Comparison of ENCODE assay signal across 22 mouse cellular contexts in the genomic region with DNA sequence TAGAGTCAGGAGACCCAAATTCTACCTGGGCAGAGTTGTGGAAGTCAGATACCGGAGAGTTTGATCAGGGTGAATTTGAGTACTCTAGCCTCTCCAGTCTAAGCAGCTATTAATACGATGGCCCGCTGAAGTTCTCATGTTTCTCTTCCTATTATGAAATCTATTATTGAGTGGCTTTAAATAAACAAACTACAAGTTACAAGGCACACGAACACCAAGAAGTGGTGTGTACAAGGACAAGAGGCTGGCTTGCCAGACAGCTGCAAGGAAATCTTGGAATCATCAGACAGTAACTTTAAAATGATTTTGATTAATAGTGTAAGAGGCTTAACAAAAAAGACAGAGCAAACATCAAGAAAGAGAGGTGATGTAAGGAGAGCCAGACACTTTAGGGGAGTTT. TPM values are rescaled to one million over a fixed set of nuclear protein-coding genes. Genes with fewer than 3 reads are reported as not detected.
DNase-seq lines count a peak whose midpoint lies in the region; ATAC-seq and TF ChIP-seq lines count a peak whose summit lies in the region.
"Had no signal": no experiment of that assay in that cellular context is flagged by ENCODE, and none has a peak within 500 bp of the region (broad histone marks: within the 10 kb centered on the region; RNA-seq: fewer than 3 reads in every experiment).

No protein-coding gene starts in this region.

- H3K36me3 ChIP-seq in heart, embryonic 15.5 days, result no peaks in the 10 kb centered on the region
- H3K36me3 ChIP-seq in heart, embryonic 10.5 days, result no peaks in the 10 kb centered on the region
- no peaks in the 10 kb centered on the region for H3K36me3 ChIP-seq in lung, embryonic 14.5 days (ENCODE audit: insufficient read depth)
- H3K36me3 ChIP-seq in stomach, embryonic 15.5 days, result no peaks in the 10 kb centered on the region
- no peaks in the 10 kb centered on the region for H3K36me3 ChIP-seq in stomach, postnatal 0 days (ENCODE audit: control insufficient read depth, insufficient read depth, low read length)
- H3K36me3 ChIP-seq in stomach, embryonic 16.5 days (ENCODE audit: control insufficient read depth, insufficient read depth, low read length), result no peaks in the 10 kb centered on the region
- H3K36me3 ChIP-seq: limb, embryonic 12.5 days; liver, embryonic 15.5 days; neural tube, embryonic 15.5 days had no signal

- H3K9ac ChIP-seq in heart, embryonic 15.5 days, result no peak overlapping the region
- H3K9ac ChIP-seq in lung, embryonic 14.5 days, result no peak overlapping the region
- H3K9ac ChIP-seq in stomach, embryonic 15.5 days, result no peak overlapping the region
- no peak overlapping the region for H3K9ac ChIP-seq in stomach, postnatal 0 days (ENCODE audit: low read length)
- no peak overlapping the region for H3K9ac ChIP-seq in stomach, embryonic 16.5 days (ENCODE audit: low read length)
- H3K9ac ChIP-seq: forebrain, embryonic 13.5 days; limb, embryonic 12.5 days; liver, embryonic 15.5 days; neural tube, embryonic 15.5 days had no signal

- TF ChIP-seq EP300 in stomach, postnatal 0 days (optimal IDR thresholded peaks at IDR 0.05), result no peak

- no peak for TF ChIP-seq CTCF in lung, embryonic 14.5 days (IDR thresholded peaks at IDR 0.05; ENCODE audit: low read depth)
- no peak for TF ChIP-seq CTCF in stomach, postnatal 0 days (IDR thresholded peaks at IDR 0.05; ENCODE audit: low read depth)

- ATAC-seq in heart, embryonic 15.5 days (replicated peaks; ENCODE audit: insufficient number of reproducible peaks, insufficient read depth, low FRiP score, low read depth), result no peak
- peak; percentile 42; the same call in 1 of the 2 replicates for ATAC-seq in lung, embryonic 14.5 days (ENCODE audit: insufficient read depth)
- no peak for ATAC-seq in stomach, embryonic 15.5 days (ENCODE audit: insufficient read depth, low FRiP score, low read depth)
- ATAC-seq in stomach, postnatal 0 days (ENCODE audit: low FRiP score, low TSS enrichment), result no peak
- ATAC-seq in stomach, embryonic 16.5 days (ENCODE audit: insufficient read depth, low FRiP score), result no peak
- ATAC-seq: forebrain, embryonic 13.5 days; hindbrain, embryonic 16.5 days had no signal

- H3K4me2 ChIP-seq in heart, embryonic 15.5 days, result no peak overlapping the region
- H3K4me2 ChIP-seq in lung, embryonic 14.5 days, result no peak overlapping the region
- H3K4me2 ChIP-seq in stomach, embryonic 15.5 days, result no peak overlapping the region
- H3K4me2 ChIP-seq in stomach, postnatal 0 days (replicated peaks; ENCODE audit: low read depth), result no peak overlapping the region
- H3K4me2 ChIP-seq in stomach, embryonic 16.5 days (ENCODE audit: low read depth, low read length), result no peak overlapping the region
- H3K4me2 ChIP-seq: forebrain, embryonic 13.5 days; heart, embryonic 11.5 days; limb, embryonic 12.5 days; liver, embryonic 15.5 days; neural tube, embryonic 15.5 days had no signal

- DNase-seq in heart, embryonic 10.5 days (ENCODE audit: low spot score), result no peak
- peak; percentile 66 for DNase-seq in lung, embryonic 14.5 days
- DNase-seq in lung, adult 18-20 months, result no peak
- DNase-seq in stomach, postnatal 0 days (ENCODE audit: low spot score), result no peak
- no peak for DNase-seq in kidney, postnatal 4 days
- DNase-seq: adrenal gland, adult 8-10 months; cerebellum, adult 8-10 months; cerebellum, postnatal 25 days; kidney, adult 11 months; kidney, postnatal 14 days; midbrain, embryonic 14.5 days; retina, postnatal 1 day; right cerebral cortex, postnatal 25 days had no signal

- peak overlapping the region; percentile 37; the same call in 1 of the 2 replicates for H3K27ac ChIP-seq in heart, embryonic 15.5 days
- no peak overlapping the region for H3K27ac ChIP-seq in heart, embryonic 10.5 days
- no peak overlapping the region for H3K27ac ChIP-seq in lung, embryonic 14.5 days (ENCODE audit: low read depth)
- peak overlapping the region; percentile 57 for H3K27ac ChIP-seq in stomach, embryonic 15.5 days
- H3K27ac ChIP-seq in stomach, postnatal 0 days (replicated peaks), result no peak overlapping the region
- peak overlapping the region; percentile 60; the same call in 1 of the 2 replicates for H3K27ac ChIP-seq in stomach, embryonic 16.5 days (ENCODE audit: low read length)
- H3K27ac ChIP-seq: forebrain, embryonic 13.5 days; limb, embryonic 12.5 days; liver, embryonic 15.5 days; neural tube, embryonic 15.5 days had no signal

- H3K4me1 ChIP-seq in heart, embryonic 15.5 days (replicated peaks), result no peaks in the 10 kb centered on the region
- no peaks in the 10 kb centered on the region for H3K4me1 ChIP-seq in heart, embryonic 10.5 days
- peaks cover 4% of the 10 kb centered on the region; the same call in 1 of the 2 replicates for H3K4me1 ChIP-seq in lung, embryonic 14.5 days (ENCODE audit: insufficient read depth)
- H3K4me1 ChIP-seq in stomach, embryonic 15.5 days, result 0 out of 2 replicates have a peak, but pooled peaks cover 3% of the 10 kb centered on the region
- H3K4me1 ChIP-seq in stomach, postnatal 0 days (replicated peaks; ENCODE audit: control insufficient read depth, insufficient read depth), result no peaks in the 10 kb centered on the region
- H3K4me1 ChIP-seq in stomach, embryonic 16.5 days (ENCODE audit: control insufficient read depth, insufficient read depth, low read length), result no peaks in the 10 kb centered on the region
- H3K4me1 ChIP-seq: forebrain, embryonic 13.5 days; limb, embryonic 12.5 days; liver, embryonic 15.5 days; neural tube, embryonic 15.5 days had no signal

- no peaks in the 10 kb centered on the region for H3K9me3 ChIP-seq in heart, embryonic 15.5 days (replicated peaks)
- no peaks in the 10 kb centered on the region for H3K9me3 ChIP-seq in heart, embryonic 10.5 days
- H3K9me3 ChIP-seq in lung, embryonic 14.5 days (ENCODE audit: low read depth, low read length), result no peaks in the 10 kb centered on the region
- no peaks in the 10 kb centered on the region for H3K9me3 ChIP-seq in stomach, embryonic 15.5 days
- no peaks in the 10 kb centered on the region for H3K9me3 ChIP-seq in stomach, postnatal 0 days (ENCODE audit: control insufficient read depth, low read length)
- no peaks in the 10 kb centered on the region for H3K9me3 ChIP-seq in stomach, embryonic 16.5 days (replicated peaks; ENCODE audit: control insufficient read depth, low read length)
- H3K9me3 ChIP-seq: forebrain, embryonic 13.5 days; limb, embryonic 12.5 days; liver, embryonic 15.5 days; neural tube, embryonic 15.5 days had no signal

- no peaks in the 10 kb centered on the region for H3K27me3 ChIP-seq in heart, embryonic 15.5 days
- no peaks in the 10 kb centered on the region for H3K27me3 ChIP-seq in heart, embryonic 10.5 days (ENCODE audit: insufficient read depth, poor library complexity, severe bottlenecking)
- no peaks in the 10 kb centered on the region for H3K27me3 ChIP-seq in lung, embryonic 14.5 days (ENCODE audit: insufficient read depth, low read length)
- no peaks in the 10 kb centered on the region for H3K27me3 ChIP-seq in stomach, embryonic 15.5 days (replicated peaks)
- no peaks in the 10 kb centered on the region for H3K27me3 ChIP-seq in stomach, postnatal 0 days (ENCODE audit: control insufficient read depth, insufficient read depth, low read length)
- H3K27me3 ChIP-seq in stomach, embryonic 16.5 days (ENCODE audit: control insufficient read depth, insufficient read depth, low read length), result no peaks in the 10 kb centered on the region
- H3K27me3 ChIP-seq: forebrain, embryonic 13.5 days; limb, embryonic 12.5 days; liver, embryonic 15.5 days; neural tube, embryonic 15.5 days had no signal

- H3K4me3 ChIP-seq in heart, embryonic 15.5 days, result no peak overlapping the region
- no peak overlapping the region for H3K4me3 ChIP-seq in heart, embryonic 10.5 days
- H3K4me3 ChIP-seq in lung, embryonic 14.5 days (ENCODE audit: low read depth, low read length), result no peak overlapping the region
- H3K4me3 ChIP-seq in stomach, embryonic 15.5 days (replicated peaks), result no peak overlapping the region
- no peak overlapping the region for H3K4me3 ChIP-seq in stomach, postnatal 0 days (ENCODE audit: low read depth, low read length)
- H3K4me3 ChIP-seq in stomach, embryonic 16.5 days (replicated peaks; ENCODE audit: low read length), result no peak overlapping the region
- H3K4me3 ChIP-seq: forebrain, embryonic 13.5 days; limb, embryonic 12.5 days; liver, embryonic 15.5 days; neural tube, embryonic 15.5 days had no signal

- WGBS in heart, embryonic 15.5 days, result 70% methylated on average over 4 of the region's 4 CpGs
- 89% methylated on average over 4 of the region's 4 CpGs for WGBS in heart, embryonic 10.5 days
- WGBS in lung, embryonic 14.5 days, result 28% methylated on average over 4 of the region's 4 CpGs
- 43% methylated on average over 4 of the region's 4 CpGs for WGBS in stomach, embryonic 15.5 days
- WGBS in stomach, postnatal 0 days, result 42% methylated on average over 4 of the region's 4 CpGs
- 43% methylated on average over 4 of the region's 4 CpGs for WGBS in stomach, embryonic 16.5 days

RNA-seq across cellular contexts. Expression of a gene that starts 27.3 kb away (rescaled TPM):
- polyA plus RNA-seq in heart, embryonic 15.5 days (2015; fragmentation: Nextera tagmentation; extraction: Ambion mirVana), result 32.7 and 45.9 TPM in 2 replicates
- polyA plus RNA-seq in heart, embryonic 10.5 days (2016; fragmentation: Nextera tagmentation; extraction: Ambion mirVana), result 1.2 and 1.3 TPM in 2 replicates
- polyA plus RNA-seq in lung, embryonic 14.5 days (2014; fragmentation: Nextera tagmentation; extraction: Ambion mirVana), result 18.7 and 21.7 TPM in 2 replicates
- 35.0 and 35.2 TPM in 2 replicates for polyA plus RNA-seq in stomach, embryonic 15.5 days (2015; fragmentation: Nextera tagmentation; extraction: Ambion mirVana)
- polyA plus RNA-seq in stomach, postnatal 0 days (2015; fragmentation: Nextera tagmentation; extraction: Ambion mirVana), result 18.6 and 21.4 TPM in 2 replicates
- polyA plus RNA-seq in stomach, embryonic 16.5 days (2015; fragmentation: Nextera tagmentation; extraction: Ambion mirVana), result 54.9 and 59.8 TPM in 2 replicates

Comparison
In these comparisons a context has a peak if more than half of its experiments do, and no peak if none do; other contexts are left out.
1. H3K27ac ChIP-seq: peak in heart, embryonic 15.5 days (single experiment), stomach, embryonic 15.5 days (single experiment) and stomach, embryonic 16.5 days (single experiment); none in heart, embryonic 10.5 days (single experiment), lung, embryonic 14.5 days (single experiment) and stomach, postnatal 0 days (single experiment).